Mouse (Mus musculus) layer of hippocampus, postnatal 25 days (tissue): ENCODE measurements at regions not wholly inside any gene's neighbourhood (a gene's known extent, or its start where the extent isn't known, plus 50 kb on each side); places are given as distances from the start of the nearest gene placed in this dataset.

ENCODE experiments used
- DNase-seq, 2 experiments: peaks; one replicate each; pipeline ENCODE4 v3.0.0; 2022; ENCODE audit warnings: mixed read lengths in 2 of 2, low spot score in 1 of 2; ENCODE audit errors: extremely low spot score in 1 of 2

DNA sequence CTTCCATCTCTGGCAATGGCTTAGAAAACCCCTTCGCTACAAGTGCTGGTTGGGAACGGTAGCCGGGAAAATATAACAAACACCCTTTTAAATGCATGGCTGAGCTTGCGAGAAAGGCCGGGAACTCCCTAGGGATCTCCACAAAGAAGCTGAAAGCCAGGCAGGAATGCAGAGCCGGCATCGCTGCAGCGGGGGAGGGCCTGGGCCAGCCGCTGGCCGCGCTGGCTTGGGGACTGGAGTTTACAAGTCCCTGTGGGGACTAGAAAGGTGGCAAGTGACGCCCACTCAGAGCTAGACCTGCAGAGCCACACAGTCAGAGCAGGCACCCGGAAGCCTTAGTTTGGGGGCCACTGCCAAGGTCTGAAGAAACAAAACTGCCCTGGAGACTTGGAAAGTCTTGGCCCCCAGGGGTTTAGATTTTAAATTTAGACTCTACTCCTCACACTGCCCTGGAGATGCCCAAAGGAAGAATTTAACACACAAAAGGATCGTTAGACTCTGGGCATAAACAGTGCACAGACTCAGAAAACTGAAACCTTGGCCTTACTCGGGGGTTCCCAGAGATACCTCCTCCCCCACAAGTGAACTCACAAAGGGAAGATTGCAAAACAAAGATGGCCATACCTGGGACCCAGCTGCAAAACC lies 59.4 kb downstream of the 1700001O22Rik start:
- no peak for DNase-seq

DNA sequence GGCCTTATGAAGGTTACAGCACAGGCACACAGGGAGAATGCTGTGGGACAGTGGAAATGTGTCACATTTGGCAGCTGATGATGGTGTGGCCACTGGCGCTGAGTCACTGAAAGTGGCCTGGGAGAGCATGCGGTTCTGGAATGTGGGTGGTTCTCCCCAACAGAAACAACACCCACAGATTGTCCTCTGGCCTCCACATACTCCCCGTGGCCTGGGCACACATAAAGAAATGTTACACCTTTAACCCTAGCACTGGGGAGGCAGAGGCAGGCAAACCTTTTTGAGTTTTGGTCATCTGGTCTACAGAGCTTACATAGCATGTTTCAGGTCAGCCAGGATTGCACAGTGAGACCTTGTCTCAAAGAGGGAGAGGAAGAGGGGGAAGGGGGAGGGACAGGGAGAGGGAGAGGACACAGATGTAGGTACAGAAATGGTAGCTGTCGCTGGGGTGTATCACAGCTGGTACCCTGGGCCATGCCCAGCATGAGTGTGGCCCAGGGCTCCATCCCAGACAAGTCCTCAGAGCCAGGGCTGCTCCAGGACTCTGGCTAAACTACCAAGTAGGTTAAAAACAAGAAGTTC lies 60.1 kb downstream of the 1700001O22Rik start:
- DNase-seq: no peak

DNA sequence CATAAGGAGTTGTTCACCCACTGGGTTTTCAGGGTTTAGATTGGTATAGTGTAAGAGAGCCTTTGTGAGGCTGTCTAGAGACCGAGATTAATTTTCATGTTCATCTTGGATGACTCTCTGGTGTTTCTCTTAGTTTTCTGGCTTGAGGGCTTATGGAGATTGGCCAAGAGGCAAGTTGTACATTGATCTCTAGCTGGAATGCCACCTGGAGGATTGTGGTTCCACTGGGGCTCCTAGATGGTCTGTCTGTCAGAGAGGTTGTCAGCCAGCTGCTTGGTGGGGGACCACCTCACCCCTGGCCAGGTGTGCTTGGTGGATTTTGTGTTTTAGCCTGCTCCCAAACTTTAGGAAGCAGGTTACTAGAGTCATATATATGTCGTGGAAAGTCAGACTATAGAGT lies 62.0 kb downstream of the 1700001O22Rik start:
- DNase-seq: no peak

DNA sequence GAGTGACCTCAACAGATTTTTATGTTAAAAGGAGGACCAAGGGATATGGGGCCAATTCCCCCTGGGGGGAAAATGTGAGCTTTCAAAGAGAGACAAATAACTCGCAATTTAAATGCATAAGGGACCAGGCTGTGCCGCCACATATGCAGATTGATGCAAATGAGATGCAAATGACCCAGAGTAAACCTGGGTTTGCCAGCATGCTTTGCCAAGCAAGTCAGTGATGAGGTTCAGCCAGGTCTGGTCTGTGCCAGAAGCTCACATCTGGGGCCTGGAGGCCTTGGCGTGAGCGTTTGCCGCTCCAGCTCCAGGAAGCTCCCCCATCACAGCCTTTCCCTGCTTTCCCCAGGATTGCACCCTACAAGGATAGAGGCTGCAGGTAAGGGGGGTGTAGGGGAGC lies 65.7 kb downstream of the 1700001O22Rik start:
- DNase-seq: no peak

DNA sequence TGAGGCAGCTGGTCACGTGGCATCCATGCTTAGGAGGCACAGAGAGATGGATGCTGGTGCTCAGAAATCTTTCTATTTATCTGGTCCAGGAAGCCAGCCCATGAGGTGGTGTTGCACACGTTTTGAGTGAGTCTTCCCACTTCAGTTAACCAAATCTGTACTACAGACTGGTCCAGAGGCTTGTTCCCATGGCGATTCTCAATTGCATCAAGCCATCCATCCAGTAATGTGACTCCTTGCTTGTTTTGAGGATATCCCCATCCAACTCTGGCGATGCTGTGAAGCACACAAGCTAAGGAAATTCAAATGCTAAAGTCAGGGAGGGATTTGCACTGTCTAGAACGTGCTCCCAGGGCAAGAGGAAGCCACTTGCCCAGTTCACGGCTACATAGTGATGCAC lies 66.8 kb downstream of the 1700001O22Rik start:
- DNase-seq: no peak

DNA sequence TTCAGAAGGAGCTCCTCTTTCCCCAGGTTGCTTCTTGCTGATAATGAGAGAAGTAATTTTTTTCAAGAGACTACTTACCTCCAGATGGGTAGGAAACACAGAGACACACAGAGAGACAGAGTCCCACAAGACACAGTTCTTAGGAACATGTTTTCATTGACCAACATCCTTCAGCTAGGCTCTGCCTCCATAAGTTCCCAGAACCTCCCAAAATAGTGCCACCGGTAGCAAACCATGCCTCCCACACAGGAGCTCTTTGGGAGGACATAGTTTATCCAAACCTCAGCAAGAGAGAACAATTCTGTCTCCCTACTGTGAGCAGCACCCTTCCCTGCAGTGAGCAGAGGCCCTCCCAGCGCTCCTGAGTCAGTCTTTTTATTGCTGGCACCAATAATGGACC lies 67.2 kb downstream of the 1700001O22Rik start:
- DNase-seq: no peak

DNA sequence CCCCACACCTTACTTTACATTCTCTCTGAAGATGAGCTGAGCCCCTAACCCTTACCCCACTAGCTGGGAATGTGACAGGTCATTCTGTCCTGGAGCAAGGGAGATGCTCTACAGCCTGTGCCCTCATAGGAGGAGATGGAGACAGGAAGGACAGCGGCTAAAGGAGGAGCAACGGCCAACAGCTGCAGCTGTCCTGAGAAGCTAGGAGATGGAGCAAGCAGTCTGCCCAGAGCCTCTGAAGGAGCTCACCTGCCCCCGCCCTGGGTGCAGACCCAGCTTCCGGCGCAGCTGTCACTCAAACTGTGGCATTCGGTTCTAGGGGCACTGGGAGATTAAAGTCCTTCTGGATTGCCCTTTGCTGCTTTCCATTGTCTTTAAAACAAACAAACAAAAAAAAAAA lies 69.6 kb downstream of the 1700001O22Rik start:
- no peak for DNase-seq

DNA sequence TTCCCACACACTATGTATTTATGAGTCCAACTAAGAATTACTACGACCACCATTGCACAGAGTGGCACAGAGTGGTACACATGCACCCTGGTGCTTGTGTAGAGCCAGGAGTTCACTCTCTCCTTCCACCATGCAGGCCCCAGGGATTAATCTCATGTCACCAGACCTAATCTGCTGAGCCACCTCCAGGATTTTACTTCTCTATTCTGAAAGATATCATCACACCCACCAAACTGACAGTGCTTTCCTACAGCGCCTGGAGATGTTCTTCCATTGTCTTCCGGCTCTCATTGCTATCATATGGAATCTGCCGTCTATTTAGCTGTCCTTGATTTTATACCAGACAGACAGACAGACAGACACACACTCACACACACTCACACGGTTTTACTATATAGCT lies 71.6 kb downstream of the 1700001O22Rik start:
- DNase-seq: no peak

DNA sequence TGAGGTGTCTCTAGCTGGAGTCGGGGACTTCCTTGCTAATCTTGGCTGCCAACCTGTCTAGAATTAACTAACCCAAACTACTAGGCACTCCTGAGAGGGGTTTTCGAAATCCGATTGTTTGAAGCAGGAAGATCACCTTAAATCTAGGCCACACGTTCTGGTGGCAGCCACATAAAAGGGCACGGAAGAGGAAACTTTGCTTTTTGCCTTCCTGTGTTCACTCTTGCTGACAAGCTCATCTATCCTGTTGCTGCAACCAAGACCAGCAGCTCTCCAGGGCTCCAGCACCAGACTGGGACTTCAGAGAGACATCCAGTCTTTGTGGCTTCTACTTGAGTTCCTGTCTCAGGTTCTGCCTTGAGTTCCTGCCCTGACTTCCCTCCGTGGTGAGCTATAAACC lies 75.5 kb downstream of the 1700001O22Rik start:
- DNase-seq: no peak

DNA sequence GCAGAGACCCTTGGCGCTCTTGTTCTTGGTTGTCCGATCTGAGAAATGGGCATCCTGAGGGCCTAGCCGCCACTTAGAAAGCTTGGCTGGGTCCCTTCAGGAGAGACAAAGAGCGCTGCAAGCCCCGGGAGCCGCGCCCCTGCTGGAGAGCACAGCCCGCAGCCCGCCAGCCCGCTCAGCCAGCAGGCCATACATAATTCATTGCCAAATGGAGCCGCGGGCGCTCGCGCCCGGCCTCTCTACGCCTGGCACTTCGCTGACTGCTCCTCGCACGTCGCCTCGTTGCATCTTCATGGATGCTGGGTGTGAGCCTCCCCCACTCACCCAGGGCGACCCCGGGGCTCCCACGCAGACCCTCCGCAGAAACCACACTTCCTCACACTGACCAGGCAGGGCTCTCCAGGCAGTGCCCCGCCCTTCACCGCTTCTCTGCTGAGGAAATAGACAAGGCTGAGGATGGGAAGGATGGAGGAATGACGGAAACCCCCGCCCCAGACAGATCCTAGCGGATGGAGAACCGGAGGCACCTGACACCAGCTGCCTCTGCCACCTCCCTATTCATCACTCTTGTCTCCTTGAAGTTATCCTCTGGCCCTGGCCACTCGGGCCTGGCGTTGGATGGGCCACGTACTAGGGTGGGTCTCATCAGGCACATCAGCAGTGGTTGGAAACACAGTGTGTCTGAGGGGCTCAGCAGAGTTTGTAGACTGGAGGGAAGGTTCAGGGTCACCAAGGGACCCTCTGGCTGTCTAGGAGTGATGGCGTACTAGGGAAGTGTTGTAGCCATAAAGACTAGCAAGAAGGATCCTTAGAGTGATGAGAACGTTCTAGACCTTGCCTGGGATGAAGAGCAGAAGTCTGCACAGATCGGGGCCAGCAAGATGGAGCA lies 77.6 kb downstream of the 1700001O22Rik start:
- no peak for DNase-seq

DNA sequence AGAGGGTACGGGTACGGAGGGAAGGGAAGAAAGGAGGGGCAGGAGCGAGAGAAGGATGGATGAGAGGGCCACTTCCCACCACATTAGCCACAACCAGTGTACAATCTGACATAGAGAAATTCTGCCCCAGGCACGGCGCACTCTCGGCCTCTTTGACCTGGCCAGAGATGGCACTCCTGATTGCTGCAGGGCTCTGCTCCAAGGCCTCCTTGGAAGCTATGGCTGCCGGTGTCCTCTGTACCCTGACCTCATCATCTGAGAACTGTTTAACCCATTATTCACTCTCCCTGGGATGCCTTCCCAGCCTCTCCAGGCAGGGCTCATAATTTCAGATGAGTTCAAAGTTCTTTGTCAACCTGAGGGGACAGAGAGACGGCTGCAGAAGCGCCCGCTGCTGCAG lies 78.3 kb downstream of the 1700001O22Rik start:
- no peak for DNase-seq

DNA sequence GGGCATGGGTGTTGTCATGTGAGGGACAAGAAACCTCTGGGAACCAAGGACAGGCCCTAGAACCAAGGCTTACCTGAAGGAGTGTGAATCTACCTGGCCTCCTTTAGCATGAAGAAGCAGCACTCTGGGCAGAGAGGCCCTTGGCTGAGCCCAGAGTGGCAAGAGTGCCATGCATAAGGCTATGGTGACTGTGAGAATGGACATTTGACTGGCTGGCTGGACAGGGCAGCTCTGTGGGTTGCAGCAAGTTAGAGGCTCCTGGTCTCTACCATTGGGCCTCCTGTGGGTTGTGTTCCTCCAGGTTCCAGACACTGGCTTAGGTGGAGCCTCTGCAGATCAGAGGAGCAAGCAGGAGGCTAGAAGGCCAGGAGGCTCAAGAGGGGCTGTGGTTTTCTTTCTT lies 78.9 kb downstream of the 1700001O22Rik start:
- DNase-seq: no peak

DNA sequence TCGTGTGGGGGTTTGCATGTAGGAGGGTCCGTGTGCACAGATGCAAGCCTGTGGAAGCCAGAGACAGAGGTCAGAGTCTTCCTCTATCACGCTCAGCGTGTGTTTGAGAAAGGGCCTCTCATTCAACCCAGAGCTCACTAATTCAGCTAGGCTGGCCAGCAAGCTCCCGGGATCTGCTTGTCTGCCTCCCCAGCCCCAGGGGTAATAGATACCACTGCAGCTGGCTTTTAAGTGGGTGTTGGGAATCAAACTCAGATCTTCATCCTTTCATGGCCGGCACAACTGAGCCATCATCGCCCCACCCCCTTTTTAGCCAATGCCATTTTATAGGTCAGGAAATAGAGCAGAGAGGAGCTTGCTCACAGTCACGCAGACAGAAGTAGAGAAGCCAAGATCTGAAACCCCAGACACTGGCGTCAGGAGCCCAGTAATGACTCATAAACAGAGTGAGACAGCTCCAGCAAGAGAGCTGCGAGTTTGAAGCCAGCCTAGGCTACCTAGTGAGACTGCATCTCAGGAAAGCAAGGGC lies 80.3 kb downstream of the 1700001O22Rik start:
- no peak for DNase-seq

DNA sequence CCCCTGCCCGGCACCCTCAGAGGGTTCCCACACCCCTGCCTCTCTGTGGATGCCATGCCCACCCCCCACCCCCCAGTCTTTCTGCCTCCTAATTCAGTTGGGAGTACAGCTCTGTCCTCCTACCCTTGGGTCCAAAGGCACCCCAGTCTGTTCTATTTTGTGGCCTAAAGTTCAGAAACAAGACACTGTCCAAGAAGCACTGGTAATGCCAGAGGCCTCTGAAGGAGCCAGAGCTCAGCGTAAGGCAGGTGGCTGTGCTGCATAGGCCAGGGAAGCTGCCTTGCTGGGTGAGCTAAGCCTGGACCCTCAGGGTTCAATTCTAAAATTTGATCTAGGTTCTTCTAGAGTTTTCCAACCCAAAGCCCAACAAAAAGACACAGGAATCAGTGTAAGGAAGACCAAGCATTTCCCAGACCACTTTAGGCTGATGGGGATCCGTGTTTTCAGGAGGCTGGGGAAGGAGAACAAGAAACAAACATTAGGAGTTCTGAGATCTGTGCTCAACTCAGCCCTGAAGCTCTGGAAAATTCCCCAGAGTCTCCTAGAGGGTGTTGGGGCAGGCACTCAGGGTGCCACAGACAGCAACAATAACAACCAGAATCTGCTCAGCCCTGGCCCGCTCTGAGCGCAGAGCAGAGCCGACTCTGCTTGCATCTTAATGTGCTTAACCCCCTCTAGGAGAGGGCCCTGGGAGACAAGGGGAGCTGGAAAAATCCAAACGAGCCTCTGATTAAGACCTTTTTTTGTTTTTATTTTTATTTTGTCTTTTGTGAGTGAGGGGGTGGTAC lies 81.0 kb downstream of the 1700001O22Rik start:
- no peak for DNase-seq

DNA sequence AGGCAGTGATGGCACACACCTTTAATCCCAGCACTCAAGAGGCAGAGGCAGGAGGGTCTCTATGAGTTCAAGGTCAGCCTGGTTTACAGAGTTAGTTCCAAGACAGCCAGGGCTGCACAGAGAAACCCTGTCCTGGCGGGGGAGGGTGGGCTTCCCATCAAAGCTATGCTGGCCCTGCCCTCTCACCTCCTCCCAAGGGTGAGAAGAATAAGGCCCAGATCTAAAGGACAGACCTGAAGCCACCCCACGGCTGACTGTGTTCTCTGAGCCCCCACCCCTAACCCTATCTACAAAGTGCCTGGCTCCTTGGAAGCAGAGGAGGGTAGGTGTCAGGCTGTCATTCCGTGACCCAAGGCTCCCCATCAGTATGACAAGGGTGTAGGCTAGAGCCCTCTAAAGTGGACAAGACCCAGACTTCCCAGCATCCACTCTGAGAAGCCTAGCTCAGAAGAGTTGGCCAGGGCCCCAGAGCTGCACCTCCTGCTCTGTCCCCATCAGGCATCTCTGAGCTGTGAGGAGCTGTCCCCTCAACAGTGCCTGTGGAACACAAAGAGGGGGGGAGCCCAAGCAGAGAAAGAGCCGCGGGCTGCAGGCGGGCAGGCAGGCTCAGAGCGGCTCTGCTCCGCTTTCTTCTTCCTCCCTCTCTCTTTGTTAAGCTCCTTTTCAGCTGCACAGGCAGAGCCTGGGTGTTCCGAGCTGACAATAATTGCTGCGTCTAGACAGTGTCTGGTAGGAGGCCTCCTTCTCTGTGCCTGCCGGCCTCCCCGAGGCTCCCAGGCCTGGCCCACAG lies 81.8 kb downstream of the 1700001O22Rik start:
- DNase-seq: no peak

DNA sequence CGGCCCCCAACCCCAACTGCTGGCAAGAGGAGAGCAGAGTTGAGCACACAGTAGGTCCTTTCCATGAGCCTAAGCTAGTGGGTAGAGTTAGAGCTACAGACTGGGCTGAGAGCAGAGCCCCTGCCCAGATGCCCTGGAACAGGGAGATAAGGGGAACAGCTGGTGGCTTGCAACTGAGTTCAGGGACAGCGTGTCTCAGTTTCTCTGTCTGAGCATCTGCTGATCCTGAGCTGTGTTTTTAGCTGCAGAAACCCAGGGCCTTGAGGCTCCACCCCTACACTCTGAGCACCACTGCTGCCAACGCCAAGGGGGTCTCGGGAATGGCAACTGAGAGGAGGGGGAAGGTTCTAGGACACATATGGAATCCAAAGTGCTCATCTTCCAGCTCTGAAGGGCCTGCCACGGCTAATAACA lies 82.4 kb downstream of the 1700001O22Rik start:
- DNase-seq: no peak

DNA sequence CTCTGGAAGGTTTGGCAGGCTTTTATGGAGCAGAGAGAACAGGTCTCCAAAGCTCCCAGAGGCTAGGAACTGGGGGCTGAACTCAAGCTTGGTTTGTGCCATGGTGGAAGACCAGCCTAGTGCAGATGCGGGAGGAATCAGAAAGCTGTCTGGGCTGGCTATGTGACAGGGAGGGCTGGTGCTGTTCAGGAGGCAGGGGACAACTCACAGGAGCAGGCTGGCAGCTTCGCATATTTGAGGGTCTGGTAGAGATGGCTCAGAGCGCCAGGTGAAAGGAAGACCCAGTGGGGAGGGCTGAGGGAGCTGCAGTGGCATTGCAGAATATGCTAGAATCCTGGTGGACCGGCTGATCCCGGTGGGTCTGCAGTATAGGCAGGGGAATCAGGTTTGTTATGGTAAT lies 83.2 kb downstream of the 1700001O22Rik start:
- no peak for DNase-seq

DNA sequence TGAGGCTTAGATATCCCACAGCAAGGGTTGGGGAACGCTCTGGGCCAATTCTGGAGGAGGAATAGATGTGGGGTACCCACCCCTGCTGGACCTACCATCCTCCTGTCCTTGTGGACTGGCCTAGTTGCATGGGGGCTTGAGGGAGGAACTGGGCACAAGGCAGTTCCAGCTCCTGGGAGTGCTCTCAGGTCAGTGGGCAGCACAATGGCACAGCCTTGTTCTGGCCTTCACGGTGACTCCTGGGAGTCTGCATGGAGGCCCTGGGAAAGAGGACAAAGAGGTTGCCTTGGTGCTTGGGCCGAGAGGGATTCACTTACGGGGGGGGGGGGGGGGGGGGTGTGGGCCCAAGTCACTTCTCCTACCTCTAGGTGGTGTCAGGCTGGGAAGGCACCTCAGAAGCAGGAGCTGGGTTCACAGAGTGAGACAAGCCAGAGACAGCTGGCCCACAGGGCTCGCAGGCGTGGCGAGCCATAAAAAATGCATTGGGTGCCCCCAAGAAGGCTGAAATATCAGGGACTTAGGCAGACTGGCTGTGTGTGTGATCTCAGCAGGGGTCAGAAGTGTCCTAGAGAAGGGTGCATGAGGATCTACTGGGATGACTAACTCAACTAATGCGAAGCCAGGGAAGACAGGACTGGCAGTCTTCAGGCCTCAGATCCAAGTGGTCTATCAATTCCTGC lies 83.7 kb downstream of the 1700001O22Rik start:
- no peak for DNase-seq

DNA sequence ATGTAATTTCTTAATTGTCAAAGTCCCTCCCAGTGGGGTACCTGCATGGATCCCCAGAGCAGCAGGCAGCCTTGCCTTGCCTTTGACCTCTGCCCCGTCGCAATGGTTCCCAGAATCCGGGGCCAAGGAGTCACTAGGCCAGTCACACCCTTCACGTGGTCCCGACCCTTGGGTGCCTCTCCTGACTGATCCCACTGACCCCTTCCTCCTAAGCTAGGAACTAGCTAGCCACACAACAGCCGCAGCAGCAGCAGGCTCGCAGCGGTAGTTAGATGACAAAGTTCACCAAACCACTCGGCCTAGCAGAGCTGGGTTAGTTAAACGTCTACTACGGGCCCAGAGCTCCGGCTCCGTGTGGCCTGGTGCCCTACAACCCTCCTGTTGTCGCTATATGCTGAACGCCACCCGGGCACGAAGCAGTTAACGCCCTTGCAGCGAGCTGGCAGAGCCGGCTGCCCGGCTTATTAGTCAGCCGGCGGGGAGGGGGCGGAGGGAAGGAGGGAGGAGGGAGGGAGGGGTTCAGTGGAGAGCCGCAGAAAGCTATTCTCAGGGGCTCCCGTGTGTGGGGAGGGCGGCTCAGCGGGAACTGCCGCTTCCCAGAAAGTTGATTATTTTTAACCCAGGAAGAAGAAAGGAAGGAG lies 84.6 kb downstream of the 1700001O22Rik start:
- DNase-seq: peak in 1 of 2 experiments; percentile 76
